Mouse (Mus musculus) kidney, postnatal 0 days (tissue): ENCODE data around the gene Znhit1. TPM values are rescaled to one million over a fixed set of nuclear protein-coding genes. Genes with fewer than 3 reads are reported as not detected.
A peak's percentile ranks its signal among the peaks of the same experiment; 100 is the strongest.

ENCODE experiments used
- ATAC-seq: fragments of 200-750 bp; cut with Nextera tagmentation; replicated peaks from 2 replicates; pipeline ENCODE4 v1.8.0; 2017; ENCODE audit warnings: low read depth, moderate number of reproducible peaks, moderate TSS enrichment, moderate library complexity; ENCODE audit not compliant: low FRiP score
- DNase-seq: peaks from one replicate; pipeline ENCODE4 v3.0.0-alpha.2; 2016; ENCODE audit warnings: low spot score
- H3K27ac ChIP-seq: fragments of 300-500 bp; sonication (generic); 2 replicates; pipeline ENCODE4 v1.5.1; 2014; ENCODE audit warnings: mild to moderate bottlenecking
- H3K27me3 ChIP-seq: fragments of 300-500 bp; sonication (generic); 2 replicates; pipeline ENCODE4 v1.6.1; 2014; ENCODE audit warnings: low read length, mixed read lengths; ENCODE audit not compliant: insufficient read depth
- H3K36me3 ChIP-seq: fragments of 300-500 bp; sonication (generic); 2 replicates; pipeline ENCODE4 v1.6.1; 2014; ENCODE audit warnings: low read length, mixed read lengths; ENCODE audit not compliant: insufficient read depth
- H3K4me1 ChIP-seq: fragments of 300-500 bp; sonication (generic); replicated peaks from 2 replicates; pipeline ENCODE4 v1.6.1; 2014; ENCODE audit warnings: antibody characterized with exemption, low read length, mixed read lengths; ENCODE audit not compliant: insufficient read depth
- H3K4me2 ChIP-seq: fragments of 300-500 bp; sonication (generic); 2 replicates; pipeline ENCODE4 v1.6.1; 2014; ENCODE audit warnings: mild to moderate bottlenecking, low read length, moderate library complexity, mixed read lengths
- H3K4me3 ChIP-seq: fragments of 300-500 bp; sonication (generic); replicated peaks from 2 replicates; pipeline ENCODE4 v1.5.1; 2014; ENCODE audit warnings: low read depth, low read length
- H3K9ac ChIP-seq: fragments of 300-500 bp; sonication (generic); 2 replicates; pipeline ENCODE4 v1.6.1; 2014; ENCODE audit warnings: low read depth, low read length
- H3K9me3 ChIP-seq: fragments of 300-500 bp; sonication (generic); replicated peaks from 2 replicates; pipeline ENCODE4 v1.6.1; 2016; ENCODE audit warnings: low read length, inconsistent platforms, mixed read lengths
- CTCF ChIP-seq: IDR thresholded peaks from 2 replicates; pipeline ENCODE4 v1.5.1; 2016; ENCODE audit warnings: antibody characterized with exemption, low read depth, mild to moderate bottlenecking, moderate library complexity
- WGBS: fragments of 180-500 bp; shearing (Covaris S2); extraction: QIAGEN DNeasy Blood & Tissue Kit; methylation state at CpG from one replicate; pipeline ENCODE4 v1.1.7; 2014; 5-methylcytosine and 5-hydroxymethylcytosine counted together
- polyA plus RNA-seq: library from polyadenylated mRNA; unstranded; fragments of >200 nt; fragmentation: Nextera tagmentation; extraction: Ambion mirVana; gene quantifications from 2 replicates; pipeline ENCODE4 v1.2.1, GENCODE M21; 2015

Gene Znhit1
- polyA plus RNA-seq, 1 experiment from 2014 or later: 91.1 TPM

- Histone ChIP-seq H3K36me3 (peaks cover 30% of the 10 kb centered on the region), H3K9me3 (no peaks in the 10 kb centered on the region), H3K4me2 (peak overlapping the region; percentile 81), H3K9ac (peak overlapping the region; percentile 83; the same call in 1 of the 2 replicates), H3K4me1 (peaks cover 5% of the 10 kb centered on the region), H3K4me3 (peak overlapping the region; percentile 90; the same call in 1 of the 2 replicates), H3K27me3 (no peaks in the 10 kb centered on the region), H3K27ac (no peak overlapping the region)
- DNase-seq: no peak
- 57% methylated on average over 7 of the region's 7 CpGs for WGBS
- TF ChIP-seq CTCF: no peak
- ATAC-seq: no peak
Measured at GRCm38 (mm10) chr5:136988420-136988819, 599 bp upstream of the Znhit1 start.

DNA sequence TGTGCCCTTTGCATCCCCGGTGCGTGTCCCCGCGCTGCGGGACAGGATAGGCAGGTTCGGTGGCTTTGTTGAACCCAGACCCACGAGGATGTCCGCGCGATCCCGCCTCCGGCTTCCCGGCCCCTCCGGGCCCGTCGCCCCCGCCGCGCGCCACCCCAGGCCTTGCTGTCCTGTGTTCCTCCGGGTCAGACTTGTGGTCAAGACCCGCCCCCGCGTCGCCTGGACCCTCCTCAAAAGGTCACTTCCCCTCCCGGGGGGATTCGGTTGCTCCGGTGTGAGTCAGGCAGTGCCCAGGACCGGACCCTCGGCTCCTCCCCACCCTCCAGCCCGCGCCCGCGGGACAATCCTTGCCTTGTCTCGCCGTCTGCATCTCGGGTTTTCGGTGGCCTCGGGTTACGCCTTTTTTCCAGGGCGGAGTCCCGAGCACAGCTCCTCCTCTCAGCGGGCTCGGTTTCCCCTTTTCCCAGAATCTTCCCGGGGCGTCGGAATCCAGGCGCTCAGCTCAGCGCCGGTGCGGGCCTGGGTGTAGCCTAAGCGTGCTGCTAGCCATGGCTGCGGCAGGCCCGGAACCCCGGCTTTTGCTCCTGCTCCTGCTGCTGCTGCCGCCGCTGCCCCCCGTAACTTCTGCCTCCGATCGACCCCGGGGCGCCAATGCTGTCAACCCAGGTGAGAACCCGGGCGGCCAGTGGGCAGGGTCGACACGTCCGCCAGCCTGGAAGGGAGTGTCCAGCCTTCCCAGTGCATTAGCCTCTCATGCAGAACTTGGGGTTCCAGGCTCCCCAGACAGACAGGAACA, 485 bp downstream of the Znhit1 start:
- Histone ChIP-seq H3K4me1 (peaks cover 5% of the 10 kb centered on the region), H3K27ac (peak overlapping the region; percentile 89), H3K9me3 (no peaks in the 10 kb centered on the region), H3K27me3 (no peaks in the 10 kb centered on the region), H3K9ac (peak overlapping the region; percentile 83), H3K4me3 (peak overlapping the region; percentile 90), H3K4me2 (peak overlapping the region; percentile 81), H3K36me3 (peaks cover 23% of the 10 kb centered on the region)
- DNase-seq (peak; percentile 82), ATAC-seq (peak; percentile 59)
- WGBS: under 1% methylated on average over 67 of the region's 67 CpGs
- TF ChIP-seq CTCF: no peak; the same call in 1 of the 2 replicates

- DNase-seq (peak; percentile 100), ATAC-seq (peak; percentile 89)
- Histone ChIP-seq H3K4me3 (peak within 1 kb of the TSS; percentile 90), H3K27ac (peak within 1 kb of the TSS; percentile 89), H3K36me3 (peaks cover 21% of the 10 kb centered on the region), H3K4me1 (peaks cover 5% of the 10 kb centered on the region), H3K27me3 (no peaks in the 10 kb centered on the region), H3K9ac (peak within 1 kb of the TSS; percentile 83), H3K4me2 (peak within 1 kb of the TSS; percentile 81), H3K9me3 (no peaks in the 10 kb centered on the region)
- under 1% methylated on average over 26 of the region's 26 CpGs for WGBS
- no peak; the same call in 1 of the 2 replicates for TF ChIP-seq CTCF
Measured at GRCm38 (mm10) chr5:136986695-136987137, 1.1 kb downstream of the Znhit1 start, which contains the start of gene Plod3. TSS of gene Plod3 (plus strand) at chr5:136987019.

DNA sequence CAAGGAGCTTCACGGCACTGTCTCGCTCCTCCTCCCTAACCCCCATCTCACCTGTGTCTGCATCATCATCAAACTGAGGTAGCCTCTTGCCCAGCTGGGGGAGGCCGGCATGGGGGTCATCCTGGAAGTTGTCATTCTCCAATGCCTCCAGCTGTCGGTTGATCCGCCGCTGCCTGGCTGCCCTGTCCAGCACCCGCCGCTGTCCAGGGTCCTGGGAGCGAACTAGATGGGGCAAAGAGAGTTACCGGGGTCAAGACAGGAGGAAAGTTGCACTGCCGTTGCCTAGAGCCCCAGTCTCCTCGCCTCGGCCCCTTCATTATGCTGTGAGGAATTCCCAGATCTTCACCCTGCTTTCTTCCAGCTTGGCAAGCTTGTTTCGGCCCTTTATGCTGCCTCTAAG, 3.0 kb downstream of the Znhit1 start:
- 0 out of 2 replicates have a peak, but pooled peaks cover 6% of the 10 kb centered on the region for H3K36me3 ChIP-seq
- TF ChIP-seq CTCF: no peak
- 49% methylated on average over 14 of the region's 14 CpGs for WGBS
- H3K4me3 ChIP-seq: no peak overlapping the region
- no peak overlapping the region for H3K4me2 ChIP-seq
- H3K27me3 ChIP-seq: no peaks in the 10 kb centered on the region
- H3K4me1 ChIP-seq: peaks cover 5% of the 10 kb centered on the region
- no peak overlapping the region for H3K27ac ChIP-seq
- DNase-seq (no peak), ATAC-seq (no peak)
- H3K9me3 ChIP-seq: no peaks in the 10 kb centered on the region
- no peak overlapping the region for H3K9ac ChIP-seq

DNA sequence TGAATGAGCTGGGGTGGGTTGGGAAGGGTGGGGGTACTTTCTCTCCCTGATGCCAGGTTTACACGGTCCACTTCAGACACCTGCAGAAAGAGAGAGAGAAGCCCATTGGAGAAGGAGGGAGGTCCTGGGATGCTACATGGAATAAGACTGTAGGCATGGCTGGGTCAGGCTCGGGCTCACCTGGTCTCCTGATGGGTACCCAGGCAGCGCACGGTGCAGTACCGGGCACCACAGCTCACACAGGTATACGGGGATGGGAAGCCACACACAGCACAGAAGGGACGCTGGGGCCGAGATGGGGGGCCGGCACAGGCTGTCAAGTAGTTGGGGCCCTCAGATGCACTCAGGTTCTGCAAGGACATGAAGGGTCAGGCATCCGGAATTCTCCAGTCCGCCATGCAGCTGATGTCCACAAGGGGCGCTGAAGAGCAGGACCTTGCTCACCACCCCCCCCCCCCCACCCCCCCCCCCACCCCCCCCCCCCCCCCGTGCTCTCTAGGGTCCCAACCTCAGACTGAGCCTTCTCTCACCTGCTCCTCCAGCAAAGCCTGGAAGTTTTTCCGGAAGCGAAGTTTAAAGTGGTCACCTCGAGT, 5.4 kb downstream of the Znhit1 start:
- Histone ChIP-seq H3K4me2 (no peak overlapping the region), H3K36me3 (0 out of 2 replicates have a peak, but pooled peaks cover 6% of the 10 kb centered on the region), H3K9ac (no peak overlapping the region), H3K9me3 (no peaks in the 10 kb centered on the region), H3K4me3 (no peak overlapping the region), H3K4me1 (peaks cover 5% of the 10 kb centered on the region), H3K27ac (no peak overlapping the region), H3K27me3 (no peaks in the 10 kb centered on the region)
- ATAC-seq (no peak), DNase-seq (peak; percentile 35)
- 57% methylated on average over 12 of the region's 16 CpGs for WGBS
- TF ChIP-seq CTCF: peak; percentile 64

DNA sequence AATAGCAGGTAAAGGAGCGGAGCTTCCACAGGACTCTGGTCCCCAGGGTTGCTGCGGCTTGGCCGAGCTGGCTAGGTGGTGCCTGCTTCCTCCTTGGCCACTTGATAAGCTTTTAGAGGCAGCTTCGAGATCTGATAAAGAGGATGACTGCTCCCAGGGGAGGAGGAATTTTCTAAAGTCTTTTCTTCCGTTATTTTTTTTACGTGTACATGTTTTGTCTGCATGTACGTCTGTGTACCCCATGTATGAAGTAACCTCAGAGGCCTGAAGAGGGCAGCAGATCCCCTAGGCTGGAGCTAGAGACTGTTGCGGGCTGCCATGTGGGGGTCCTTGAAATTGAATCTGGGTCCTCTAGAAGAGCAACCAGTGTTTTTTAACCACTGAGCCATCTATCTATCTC, 6.8 kb downstream of the Znhit1 start:
- no peaks in the 10 kb centered on the region for H3K27me3 ChIP-seq
- no peak overlapping the region for H3K4me3 ChIP-seq
- DNase-seq (no peak), ATAC-seq (no peak)
- no peaks in the 10 kb centered on the region for H3K9me3 ChIP-seq
- no peak overlapping the region for H3K9ac ChIP-seq
- 0 out of 2 replicates have a peak, but pooled peaks cover 6% of the 10 kb centered on the region for H3K36me3 ChIP-seq
- WGBS: 89% methylated on average over 8 of the region's 8 CpGs
- no peak overlapping the region for H3K27ac ChIP-seq
- TF ChIP-seq CTCF: peak; percentile 47
- H3K4me2 ChIP-seq: no peak overlapping the region
- H3K4me1 ChIP-seq: peaks cover under 1% of the 10 kb centered on the region; the same call in 1 of the 2 replicates
